Mouse (Mus musculus) liver, embryonic 15.5 days (tissue): ENCODE data around the gene 4930544D05Rik. TPM values are rescaled to one million over a fixed set of nuclear protein-coding genes. Genes with fewer than 3 reads are reported as not detected.

Experiments used
- ATAC-seq: fragments of 200-750 bp; cut with Nextera tagmentation; 2 replicates; pipeline ENCODE4 v1.8.0; 2017; ENCODE audit warnings: moderate number of reproducible peaks, mild to moderate bottlenecking, moderate library complexity; ENCODE audit not compliant: insufficient read depth
- H3K27ac ChIP-seq: fragments of 300-500 bp; sonication (generic); replicated peaks from 2 replicates; pipeline ENCODE4 v1.5.1; 2015; ENCODE audit warnings: mild to moderate bottlenecking, inconsistent platforms
- H3K27me3 ChIP-seq: fragments of 300-500 bp; sonication (generic); 2 replicates; pipeline ENCODE4 v1.6.1; 2015; ENCODE audit warnings: mild to moderate bottlenecking, inconsistent platforms
- H3K36me3 ChIP-seq: fragments of 300-500 bp; sonication (generic); replicated peaks from 2 replicates; pipeline ENCODE4 v1.6.1; 2015; ENCODE audit warnings: moderate library complexity, mild to moderate bottlenecking, inconsistent platforms
- H3K4me1 ChIP-seq: fragments of 300-500 bp; sonication (generic); replicated peaks from 2 replicates; pipeline ENCODE4 v1.6.1; 2015; ENCODE audit warnings: inconsistent platforms
- H3K4me2 ChIP-seq: fragments of 300-500 bp; sonication (generic); 2 replicates; pipeline ENCODE4 v1.6.1; 2015; ENCODE audit warnings: moderate library complexity, mild to moderate bottlenecking, inconsistent platforms
- H3K4me3 ChIP-seq: fragments of 300-500 bp; sonication (generic); replicated peaks from 2 replicates; pipeline ENCODE4 v1.5.1; 2015; ENCODE audit warnings: mild to moderate bottlenecking, inconsistent platforms
- H3K9ac ChIP-seq: fragments of 300-500 bp; sonication (generic); 2 replicates; pipeline ENCODE4 v1.6.1; 2015; ENCODE audit warnings: moderate library complexity, mild to moderate bottlenecking, inconsistent platforms
- H3K9me3 ChIP-seq: fragments of 300-500 bp; sonication (generic); replicated peaks from 2 replicates; pipeline ENCODE4 v1.6.1; 2016; ENCODE audit warnings: inconsistent platforms
- WGBS: fragments of 180-500 bp; shearing (Covaris S2); methylation state at CpG from one replicate; pipeline ENCODE4 v1.1.7; 2015; ENCODE audit warnings: mixed read lengths; ENCODE audit not compliant: insufficient replicate concordance; 5-methylcytosine and 5-hydroxymethylcytosine counted together
- polyA plus RNA-seq: library from polyadenylated mRNA; unstranded; fragments of >200 nt; fragmentation: Nextera tagmentation; extraction: Ambion mirVana; gene quantifications from 2 replicates; pipeline ENCODE4 v1.2.1, GENCODE M21; 2015

The 4930544D05Rik gene
- polyA plus RNA-seq, 1 experiment from 2014 or later, result not detected

GRCm38 (mm10) chr11:70582196-70582595, 33.5 kb upstream of the 4930544D05Rik start:
- Histone ChIP-seq H3K27me3 (no peaks in the 10 kb centered on the region), H3K36me3 (no peaks in the 10 kb centered on the region), H3K4me3 (no peak overlapping the region), H3K4me2 (no peak overlapping the region), H3K9ac (no peak overlapping the region), H3K4me1 (peaks cover 62% of the 10 kb centered on the region), H3K9me3 (no peaks in the 10 kb centered on the region), H3K27ac (no peak overlapping the region)
- 52% methylated on average over 3 of the region's 3 CpGs for WGBS
- ATAC-seq, result no peak

- H3K4me2 ChIP-seq, result no peak overlapping the region
- H3K9me3 ChIP-seq, result no peaks in the 10 kb centered on the region
- 23% methylated on average over 6 of the region's 6 CpGs for WGBS
- no peak for ATAC-seq
- peak overlapping the region; percentile 25; the same call in 1 of the 2 replicates for H3K27ac ChIP-seq
- no peak overlapping the region for H3K9ac ChIP-seq
- H3K4me1 ChIP-seq, result peaks cover 61% of the 10 kb centered on the region
- no peaks in the 10 kb centered on the region; the same call in 1 of the 2 replicates for H3K36me3 ChIP-seq
- H3K27me3 ChIP-seq, result no peaks in the 10 kb centered on the region
- H3K4me3 ChIP-seq, result no peak overlapping the region
Observed at GRCm38 (mm10) chr11:70583022-70583714, 32.5 kb upstream of the 4930544D05Rik start.

- H3K4me1 ChIP-seq, result peaks cover 65% of the 10 kb centered on the region
- ATAC-seq, result no peak
- no peaks in the 10 kb centered on the region for H3K9me3 ChIP-seq
- 83% methylated on average over 7 of the region's 7 CpGs for WGBS
- no peak overlapping the region for H3K9ac ChIP-seq
- no peak overlapping the region for H3K27ac ChIP-seq
- no peak overlapping the region for H3K4me2 ChIP-seq
- H3K27me3 ChIP-seq, result no peaks in the 10 kb centered on the region
- H3K4me3 ChIP-seq, result no peak overlapping the region
- H3K36me3 ChIP-seq, result no peaks in the 10 kb centered on the region; the same call in 1 of the 2 replicates
Observed at GRCm38 (mm10) chr11:70583775-70584174, 31.9 kb upstream of the 4930544D05Rik start.

GRCm38 (mm10) chr11:70585457-70585856, 30.2 kb upstream of the 4930544D05Rik start:
- Histone ChIP-seq H3K27ac (no peak overlapping the region), H3K36me3 (no peaks in the 10 kb centered on the region; the same call in 1 of the 2 replicates), H3K27me3 (no peaks in the 10 kb centered on the region), H3K4me2 (no peak overlapping the region), H3K4me3 (no peak overlapping the region), H3K9me3 (no peaks in the 10 kb centered on the region), H3K9ac (no peak overlapping the region), H3K4me1 (peaks cover 51% of the 10 kb centered on the region; the same call in 1 of the 2 replicates)
- 68% methylated on average over 7 of the region's 7 CpGs for WGBS
- no peak for ATAC-seq

- no peak overlapping the region for H3K9ac ChIP-seq
- H3K9me3 ChIP-seq, result no peaks in the 10 kb centered on the region
- no peak for ATAC-seq
- no peaks in the 10 kb centered on the region; the same call in 1 of the 2 replicates for H3K36me3 ChIP-seq
- H3K27ac ChIP-seq, result no peak overlapping the region
- H3K4me2 ChIP-seq, result no peak overlapping the region
- H3K4me3 ChIP-seq, result no peak overlapping the region
- H3K27me3 ChIP-seq, result no peaks in the 10 kb centered on the region
- peaks cover 47% of the 10 kb centered on the region; the same call in 1 of the 2 replicates for H3K4me1 ChIP-seq
- 66% methylated on average over 3 of the region's 3 CpGs for WGBS
Observed at GRCm38 (mm10) chr11:70586261-70586660, 29.4 kb upstream of the 4930544D05Rik start.

GRCm38 (mm10) chr11:70586954-70587353, 28.7 kb upstream of the 4930544D05Rik start:
- H3K4me3 ChIP-seq, result no peak overlapping the region
- H3K9me3 ChIP-seq, result no peaks in the 10 kb centered on the region
- no peak for ATAC-seq
- peaks cover 51% of the 10 kb centered on the region for H3K4me1 ChIP-seq
- H3K9ac ChIP-seq, result no peak overlapping the region
- no peak overlapping the region for H3K4me2 ChIP-seq
- WGBS, result 54% methylated on average over 5 of the region's 5 CpGs
- H3K36me3 ChIP-seq, result no peaks in the 10 kb centered on the region; the same call in 1 of the 2 replicates
- no peak overlapping the region for H3K27ac ChIP-seq
- no peaks in the 10 kb centered on the region for H3K27me3 ChIP-seq

- WGBS, result 55% methylated on average over 1 of the region's 1 CpGs
- Histone ChIP-seq H3K9ac (no peak overlapping the region), H3K27ac (no peak overlapping the region), H3K9me3 (no peaks in the 10 kb centered on the region), H3K4me2 (no peak overlapping the region), H3K4me1 (peaks cover 42% of the 10 kb centered on the region), H3K36me3 (no peaks in the 10 kb centered on the region; the same call in 1 of the 2 replicates), H3K27me3 (no peaks in the 10 kb centered on the region), H3K4me3 (no peak overlapping the region)
- ATAC-seq, result no peak
Observed at GRCm38 (mm10) chr11:70591733-70592132, 23.9 kb upstream of the 4930544D05Rik start.

GRCm38 (mm10) chr11:70594253-70594989, 21.2 kb upstream of the 4930544D05Rik start:
- Histone ChIP-seq H3K9ac (no peak overlapping the region), H3K9me3 (no peaks in the 10 kb centered on the region), H3K27me3 (no peaks in the 10 kb centered on the region), H3K4me3 (no peak overlapping the region), H3K27ac (no peak overlapping the region), H3K4me2 (no peak overlapping the region), H3K4me1 (peaks cover 41% of the 10 kb centered on the region), H3K36me3 (peaks cover 11% of the 10 kb centered on the region; the same call in 1 of the 2 replicates)
- WGBS, result 46% methylated on average over 15 of the region's 15 CpGs
- ATAC-seq, result no peak

- ATAC-seq, result no peak
- H3K4me1 ChIP-seq, result peaks cover 41% of the 10 kb centered on the region
Observed at GRCm38 (mm10) chr11:70595638-70596037, 20.0 kb upstream of the 4930544D05Rik start.

GRCm38 (mm10) chr11:70596094-70596493, 19.6 kb upstream of the 4930544D05Rik start:
- Histone ChIP-seq H3K4me2 (no peak overlapping the region), H3K4me1 (peaks cover 41% of the 10 kb centered on the region), H3K27me3 (no peaks in the 10 kb centered on the region), H3K4me3 (no peak overlapping the region), H3K9me3 (no peaks in the 10 kb centered on the region), H3K36me3 (peaks cover 13% of the 10 kb centered on the region; the same call in 1 of the 2 replicates), H3K9ac (no peak overlapping the region), H3K27ac (no peak overlapping the region; the same call in 1 of the 2 replicates)
- WGBS, result 61% methylated on average over 4 of the region's 4 CpGs
- no peak for ATAC-seq

More at GRCm38 (mm10) chr11:70595638-70596037, 20.0 kb upstream of the 4930544D05Rik start:
- Histone ChIP-seq H3K4me3 (no peak overlapping the region), H3K27me3 (no peaks in the 10 kb centered on the region), H3K9me3 (no peaks in the 10 kb centered on the region), H3K36me3 (peaks cover 13% of the 10 kb centered on the region; the same call in 1 of the 2 replicates), H3K4me2 (no peak overlapping the region), H3K27ac (no peak overlapping the region; the same call in none of the 2 replicates), H3K9ac (no peak overlapping the region)
- WGBS, result 41% methylated on average over 2 of the region's 2 CpGs

- H3K27me3 ChIP-seq, result no peaks in the 10 kb centered on the region
- H3K4me2 ChIP-seq, result no peak overlapping the region
- H3K9me3 ChIP-seq, result no peaks in the 10 kb centered on the region
- H3K4me1 ChIP-seq, result peaks cover 34% of the 10 kb centered on the region
- H3K27ac ChIP-seq, result no peak overlapping the region
- H3K4me3 ChIP-seq, result no peak overlapping the region
- no peak overlapping the region for H3K9ac ChIP-seq
- no peak for ATAC-seq
- peaks cover 23% of the 10 kb centered on the region; the same call in 1 of the 2 replicates for H3K36me3 ChIP-seq
- WGBS, result 21% methylated on average over 6 of the region's 6 CpGs
Observed at GRCm38 (mm10) chr11:70597301-70597700, 18.3 kb upstream of the 4930544D05Rik start.
